Mouse (Mus musculus): ENCODE data around the gene 4930539E08Rik. TPM values are rescaled to one million over a fixed set of nuclear protein-coding genes. Genes with fewer than 3 reads are reported as not detected.

Gene 4930539E08Rik
- polyA plus RNA-seq, 1 experiment, result not detected

- Histone ChIP-seq H3K4me3 (replicated peaks; ENCODE audit: control insufficient read depth, low read depth, low read length) (peak overlapping the region; percentile 52), H3K4me1 (ENCODE audit: control insufficient read depth, insufficient read depth, low read length) (peaks cover 1% of the 10 kb centered on the region; the same call in 1 of the 2 replicates), H3K27ac (ENCODE audit: control insufficient read depth, insufficient read depth, low read depth, low read length, poor library complexity) (peak overlapping the region; percentile 83)
- WGBS, result 54% methylated on average over 19 of the region's 19 CpGs
- TF ChIP-seq CTCF (IDR thresholded peaks at IDR 0.05; ENCODE audit: control insufficient read depth, insufficient read depth, low read length) (no peak), POLR2A (IDR thresholded peaks at IDR 0.05; ENCODE audit: borderline replicate concordance, control insufficient read depth, low read depth, low read length) (peak; percentile 44; the same call in 1 of the 2 replicates)
Measured at GRCm38 (mm10) chr17:28947011-28947939, 32.2 kb upstream of the 4930539E08Rik start.

- Histone ChIP-seq H3K4me1 (ENCODE audit: control insufficient read depth, insufficient read depth, low read length) (no peaks in the 10 kb centered on the region; the same call in 1 of the 2 replicates), H3K4me3 (replicated peaks; ENCODE audit: control insufficient read depth, low read depth, low read length) (no peak overlapping the region), H3K27ac (ENCODE audit: control insufficient read depth, insufficient read depth, low read depth, low read length, poor library complexity) (no peak overlapping the region)
- TF ChIP-seq CTCF (IDR thresholded peaks at IDR 0.05; ENCODE audit: control insufficient read depth, insufficient read depth, low read length), result no peak
- TF ChIP-seq POLR2A (IDR thresholded peaks at IDR 0.05; ENCODE audit: borderline replicate concordance, control insufficient read depth, low read depth, low read length), result no peak
- WGBS, result 74% methylated on average over 7 of the region's 7 CpGs
Measured at GRCm38 (mm10) chr17:28944481-28944880, 29.4 kb upstream of the 4930539E08Rik start.

- TF ChIP-seq CTCF (IDR thresholded peaks at IDR 0.05; ENCODE audit: control insufficient read depth, insufficient read depth, low read length) (no peak), POLR2A (IDR thresholded peaks at IDR 0.05; ENCODE audit: borderline replicate concordance, control insufficient read depth, low read depth, low read length) (no peak)
- H3K27ac ChIP-seq (ENCODE audit: control insufficient read depth, insufficient read depth, low read depth, low read length, poor library complexity), result no peak within 1 kb of the TSS
- no peak within 1 kb of the TSS for H3K4me3 ChIP-seq (replicated peaks; ENCODE audit: control insufficient read depth, low read depth, low read length)
- WGBS, result 89% methylated on average over 7 of the region's 7 CpGs
- H3K4me1 ChIP-seq (ENCODE audit: control insufficient read depth, insufficient read depth, low read length), result no peaks in the 10 kb centered on the region; the same call in 1 of the 2 replicates
Measured at GRCm38 (mm10) chr17:28943740-28944139, 28.6 kb upstream of the 4930539E08Rik start, which contains the start of gene Pxt1. Gene Pxt1, minus strand, starts transcription at chr17:28943840.

- Histone ChIP-seq H3K27ac (ENCODE audit: control insufficient read depth, insufficient read depth, low read depth, low read length, poor library complexity) (no peak overlapping the region), H3K4me1 (ENCODE audit: control insufficient read depth, insufficient read depth, low read length) (no peaks in the 10 kb centered on the region; the same call in 1 of the 2 replicates), H3K4me3 (replicated peaks; ENCODE audit: control insufficient read depth, low read depth, low read length) (no peak overlapping the region)
- WGBS, result 65% methylated on average over 10 of the region's 11 CpGs
- TF ChIP-seq CTCF (IDR thresholded peaks at IDR 0.05; ENCODE audit: control insufficient read depth, insufficient read depth, low read length) (no peak), POLR2A (IDR thresholded peaks at IDR 0.05; ENCODE audit: borderline replicate concordance, control insufficient read depth, low read depth, low read length) (peak; percentile 36; the same call in 1 of the 2 replicates)
Measured at GRCm38 (mm10) chr17:28942101-28942500, 27.0 kb upstream of the 4930539E08Rik start.

- H3K4me1 ChIP-seq (ENCODE audit: control insufficient read depth, insufficient read depth, low read length), result no peaks in the 10 kb centered on the region; the same call in 1 of the 2 replicates
- no peak overlapping the region; the same call in none of the 2 replicates for H3K27ac ChIP-seq (ENCODE audit: control insufficient read depth, insufficient read depth, low read depth, low read length, poor library complexity)
- whole genome bisulfite sequencing, result 70% methylated on average over 25 of the region's 25 CpGs
- TF ChIP-seq POLR2A (IDR thresholded peaks at IDR 0.05; ENCODE audit: borderline replicate concordance, control insufficient read depth, low read depth, low read length) (no peak), CTCF (IDR thresholded peaks at IDR 0.05; ENCODE audit: control insufficient read depth, insufficient read depth, low read length) (no peak)
- H3K4me3 ChIP-seq (replicated peaks; ENCODE audit: control insufficient read depth, low read depth, low read length), result no peak overlapping the region
Measured at GRCm38 (mm10) chr17:28940776-28941555, 25.8 kb upstream of the 4930539E08Rik start.

- H3K4me3 ChIP-seq (replicated peaks; ENCODE audit: control insufficient read depth, low read depth, low read length), result no peak overlapping the region
- WGBS, result 68% methylated on average over 10 of the region's 10 CpGs
- H3K27ac ChIP-seq (ENCODE audit: control insufficient read depth, insufficient read depth, low read depth, low read length, poor library complexity), result no peak overlapping the region
- no peak for TF ChIP-seq POLR2A (IDR thresholded peaks at IDR 0.05; ENCODE audit: borderline replicate concordance, control insufficient read depth, low read depth, low read length)
- TF ChIP-seq CTCF (IDR thresholded peaks at IDR 0.05; ENCODE audit: control insufficient read depth, insufficient read depth, low read length), result peak; percentile 87
- no peaks in the 10 kb centered on the region; the same call in 1 of the 2 replicates for H3K4me1 ChIP-seq (ENCODE audit: control insufficient read depth, insufficient read depth, low read length)
Measured at GRCm38 (mm10) chr17:28936622-28937345, 21.7 kb upstream of the 4930539E08Rik start.

- WGBS, result 65% methylated on average over 7 of the region's 7 CpGs
- no peaks in the 10 kb centered on the region; the same call in 1 of the 2 replicates for H3K4me1 ChIP-seq (ENCODE audit: control insufficient read depth, insufficient read depth, low read length)
- no peak overlapping the region for H3K27ac ChIP-seq (ENCODE audit: control insufficient read depth, insufficient read depth, low read depth, low read length, poor library complexity)
- H3K4me3 ChIP-seq (replicated peaks; ENCODE audit: control insufficient read depth, low read depth, low read length), result no peak overlapping the region
- TF ChIP-seq CTCF (IDR thresholded peaks at IDR 0.05; ENCODE audit: control insufficient read depth, insufficient read depth, low read length), result no peak
- no peak for TF ChIP-seq POLR2A (IDR thresholded peaks at IDR 0.05; ENCODE audit: borderline replicate concordance, control insufficient read depth, low read depth, low read length)
Measured at GRCm38 (mm10) chr17:28936133-28936532, 21.0 kb upstream of the 4930539E08Rik start.

All from bone marrow, adult 2 months (tissue).